Mouse (Mus musculus): ENCODE results near the gene Rapgef2.

DNA sequence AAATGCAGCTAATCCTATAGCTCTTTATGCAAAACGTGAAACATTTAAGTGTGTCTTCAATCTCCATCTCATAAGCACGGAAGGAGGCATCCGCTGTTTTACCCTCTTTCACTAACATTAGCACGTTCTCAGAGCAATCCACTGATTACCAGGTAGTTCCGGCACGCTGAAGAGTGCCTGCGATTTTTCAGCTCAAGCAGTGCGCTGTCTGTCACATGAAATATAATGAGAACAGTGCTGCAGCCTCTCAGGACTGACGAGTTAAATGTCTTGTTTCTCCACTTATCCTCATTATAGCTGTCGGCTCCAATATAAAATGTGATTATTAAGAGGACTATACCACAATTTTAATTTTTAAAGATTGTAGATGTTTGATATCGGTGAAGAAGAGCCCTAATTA is 94.8 kb downstream of the Rapgef2 start:
- TF ChIP-seq CTCF (IDR thresholded peaks at IDR 0.05; ENCODE audit: low read depth, low read length): no peak
- no peak for TF ChIP-seq POLR2A (IDR thresholded peaks at IDR 0.05; ENCODE audit: insufficient read depth, low read length)

Measured in ES-Bruce4 (cell line).